Mouse (Mus musculus) urinary bladder, postnatal 14 days (tissue): ENCODE measurements around the gene Dagla.
A peak's percentile ranks its signal among the peaks of the same experiment; 100 is the strongest.

Source experiments
- DNase-seq: peaks from one replicate; pipeline ENCODE4 v3.0.0; 2021; ENCODE audit warnings: low spot score

Gene Dagla

DNA sequence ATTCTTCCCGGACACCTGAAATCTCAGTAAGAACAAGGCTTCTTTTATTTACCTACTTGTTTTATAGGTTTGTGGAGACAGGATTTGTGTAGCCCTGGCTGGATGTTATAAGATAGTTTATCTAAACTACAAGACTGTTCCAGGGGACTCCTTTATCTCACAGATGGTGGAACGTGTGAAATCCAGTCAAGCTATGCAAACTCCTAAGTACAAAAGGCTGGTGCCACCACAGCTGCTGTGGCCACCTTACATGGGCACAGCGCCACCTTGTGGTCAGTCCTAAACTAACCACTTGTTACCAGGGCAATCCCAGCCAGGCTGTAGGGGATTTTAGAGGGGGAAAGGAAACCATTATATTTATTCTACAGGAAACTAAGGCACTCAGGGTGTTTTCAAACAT lies 106.0 kb downstream of the Dagla start:
- DNase-seq, result peak; percentile 86

DNA sequence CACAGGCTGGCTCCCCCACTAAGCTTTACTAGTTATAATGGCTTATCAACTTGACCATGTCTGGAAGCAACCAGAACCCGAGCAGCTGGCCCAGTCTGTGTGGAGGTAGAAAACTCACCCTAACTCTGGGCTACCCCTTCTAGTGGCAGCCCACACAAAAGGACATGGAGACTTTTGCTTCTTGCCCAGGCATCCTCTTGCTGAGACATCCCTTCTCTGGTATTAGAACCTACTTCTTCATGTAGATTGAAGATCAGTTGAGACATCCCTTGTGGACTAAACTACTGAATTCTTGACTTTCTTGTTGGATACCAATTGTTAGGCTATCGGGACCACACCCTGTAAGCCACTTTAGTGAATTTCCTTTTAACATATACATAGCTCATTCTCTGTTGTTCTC lies 106.4 kb downstream of the Dagla start:
- DNase-seq, result no peak

DNA sequence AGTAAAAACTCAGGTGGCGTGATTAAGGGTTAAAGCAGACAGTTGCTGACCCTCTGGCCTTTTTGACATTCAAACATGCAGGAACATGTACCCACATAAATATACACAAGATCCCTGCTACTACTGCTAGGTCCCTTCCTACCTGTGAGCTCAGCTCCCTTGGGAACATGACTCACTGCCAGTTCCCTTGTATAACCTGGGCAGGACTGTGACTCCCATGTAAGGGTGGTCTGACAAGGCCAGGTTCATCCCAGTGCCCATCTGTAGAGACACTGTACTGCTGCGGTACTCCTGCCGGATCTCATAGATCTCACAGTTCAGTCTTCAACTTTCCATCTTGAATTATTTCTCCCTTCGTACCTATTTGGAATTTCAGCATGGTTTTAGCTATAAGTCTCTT lies 107.5 kb downstream of the Dagla start:
- no peak for DNase-seq
